Mouse (Mus musculus) cerebellum, adult 11-12 months (tissue): ENCODE data around the gene Tgm5.
"Not testable (repeated sequence)": the region's sequence is repeated elsewhere in the genome, so short reads cannot be mapped to it uniquely, and the experiment has no call there.

Experiments used
- DNase-seq: peaks from one replicate; pipeline ENCODE4 v3.0.0; 2022

The Tgm5 gene

DNA sequence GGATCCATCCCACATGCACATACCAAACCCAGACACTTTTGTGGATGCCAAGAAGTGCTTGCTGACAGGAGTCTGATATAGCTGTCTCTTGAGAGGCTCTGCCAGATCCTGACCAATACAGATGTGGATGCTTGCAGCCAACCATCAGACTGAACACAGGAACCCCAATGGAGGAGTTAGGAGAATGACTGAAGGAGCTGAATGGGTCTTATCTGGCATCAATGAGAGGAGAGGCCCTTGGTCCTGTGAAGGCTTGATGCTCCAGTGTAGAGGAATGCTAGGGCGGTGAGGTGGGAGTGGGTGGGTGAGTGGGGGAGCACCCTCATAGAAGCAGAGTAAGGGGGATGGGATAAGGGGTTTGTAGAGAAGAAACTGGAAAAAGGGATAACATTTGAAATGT, 46.8 kb downstream of the Tgm5 start:
- DNase-seq: not testable (repeated sequence)

DNA sequence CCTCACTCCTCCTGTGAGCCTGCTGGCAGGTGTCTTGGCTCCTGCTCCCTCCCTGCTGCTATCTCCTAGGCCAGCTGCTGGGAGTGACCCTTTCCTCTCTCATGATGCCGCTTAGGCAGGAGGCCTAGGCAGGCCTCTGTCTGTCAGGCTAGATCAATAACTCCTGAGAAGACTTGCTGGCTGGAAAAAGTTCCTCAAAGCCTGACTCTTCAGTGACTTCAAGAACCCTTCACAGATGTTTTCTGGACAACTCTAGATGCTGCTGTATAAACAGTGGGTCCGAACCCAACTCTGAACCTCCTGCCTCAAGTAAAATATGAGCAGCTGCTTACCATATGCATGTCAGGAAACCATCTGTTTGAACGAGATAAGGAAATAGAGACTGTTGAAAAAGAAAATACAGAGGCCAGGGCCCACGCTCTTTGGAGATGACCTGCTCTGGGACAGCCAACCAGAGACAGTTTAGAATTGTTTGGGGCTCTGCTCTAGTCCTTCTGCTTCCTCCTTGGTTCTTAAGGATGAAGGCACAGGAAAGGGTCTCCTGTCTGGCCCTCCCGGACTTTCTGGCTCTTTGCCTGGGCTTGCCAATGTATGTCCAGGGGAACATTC, 48.8 kb downstream of the Tgm5 start, which contains the start of gene Epb42:
Epb42 (minus strand) TSS at position 340 of the 609 bp plus-strand sequence.
- no peak for DNase-seq

DNA sequence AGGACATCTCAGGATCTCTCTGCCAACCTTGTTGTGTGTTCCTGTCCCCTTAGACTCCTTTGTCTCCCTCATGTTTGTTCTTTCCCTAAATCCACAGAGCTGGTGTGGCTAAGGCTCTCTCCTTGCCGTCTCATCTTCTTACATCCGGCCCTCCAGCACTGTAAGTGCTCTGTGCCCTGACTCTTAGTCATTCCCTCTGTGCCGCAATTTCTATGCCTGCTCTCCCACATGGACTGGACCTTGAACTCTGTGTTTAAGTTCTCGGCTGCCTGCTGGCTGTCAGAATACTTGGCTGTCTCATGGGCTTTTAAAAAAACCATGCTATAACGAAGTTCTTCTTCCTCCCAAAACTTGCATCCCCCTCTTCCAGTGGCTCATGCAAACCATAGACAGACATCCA, 62.7 kb downstream of the Tgm5 start:
- DNase-seq: no peak

DNA sequence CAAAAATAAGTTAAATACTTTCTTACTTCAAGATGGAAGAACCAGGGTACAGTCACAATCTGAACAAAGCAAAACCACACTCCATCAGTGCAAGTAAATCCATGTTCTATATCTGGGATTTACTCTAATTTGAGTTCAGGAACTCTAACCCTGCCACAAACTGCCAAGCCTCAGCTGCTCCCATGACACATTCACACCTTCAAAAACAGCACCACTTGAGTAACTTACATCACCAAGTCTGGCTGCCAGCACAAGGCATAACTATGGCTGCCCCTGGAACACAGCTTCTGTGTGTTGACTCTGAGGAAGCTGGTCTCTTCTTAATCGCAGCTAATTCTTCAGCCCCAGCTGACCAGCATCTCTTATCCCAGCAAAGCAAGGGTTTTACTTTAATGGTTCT, 68.5 kb downstream of the Tgm5 start:
- DNase-seq: no peak

DNA sequence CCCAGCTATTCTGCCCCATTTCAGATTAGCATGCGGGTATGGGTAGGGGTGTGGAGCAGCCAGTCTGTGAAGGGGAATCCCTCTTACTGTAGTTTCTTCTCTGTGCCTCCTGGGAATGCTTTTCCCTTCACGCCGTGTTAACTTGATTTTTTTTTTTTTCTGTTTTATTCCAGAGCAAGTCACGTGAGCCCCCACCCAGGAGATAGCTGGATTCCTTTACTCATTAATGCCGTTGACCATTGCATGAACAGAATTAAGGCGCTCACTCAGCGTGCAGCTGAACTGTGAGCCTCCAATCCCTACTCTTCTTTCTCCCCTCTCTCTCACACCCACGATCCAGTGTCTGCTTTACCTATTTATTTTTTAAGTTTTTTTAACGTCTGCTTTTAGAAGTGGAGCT, 69.4 kb downstream of the Tgm5 start:
- DNase-seq: no peak

DNA sequence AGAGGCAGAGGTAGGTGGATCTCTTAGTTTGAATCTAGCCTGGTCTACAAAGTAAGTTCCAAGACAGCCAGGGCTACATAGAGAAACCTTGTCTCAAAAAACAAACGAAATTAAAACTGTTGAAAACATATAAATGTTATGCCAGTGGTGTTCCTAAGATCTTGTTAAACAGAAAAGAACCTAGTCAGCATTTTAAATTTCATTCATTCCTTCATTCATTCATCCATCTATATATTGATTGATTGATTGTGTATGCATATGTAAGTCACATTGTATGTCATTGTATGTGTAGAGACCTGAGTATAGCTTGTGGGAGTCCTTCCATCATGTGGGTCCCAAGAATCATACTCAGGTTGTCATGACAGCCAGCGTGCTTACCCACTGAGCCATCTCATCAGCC, 70.1 kb downstream of the Tgm5 start:
- no peak for DNase-seq

DNA sequence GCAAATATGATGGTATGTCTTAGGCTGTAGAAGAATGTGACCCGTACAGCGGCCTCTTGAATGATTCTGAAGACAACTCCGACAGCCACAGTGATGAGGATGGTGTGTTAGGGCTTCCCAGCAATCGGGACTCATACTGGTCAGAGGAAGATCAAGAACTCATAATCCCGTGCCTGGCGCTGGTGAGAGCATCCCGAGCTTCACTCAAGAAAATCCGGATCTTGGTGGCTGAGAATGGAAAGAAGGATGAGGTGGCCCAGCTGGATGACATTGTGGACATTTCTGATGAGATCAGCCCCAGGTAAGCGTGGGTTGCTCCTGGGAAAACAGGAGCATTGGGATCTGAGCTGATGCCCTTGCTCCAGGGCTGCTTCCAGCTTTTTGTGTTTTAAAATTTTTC, 73.0 kb downstream of the Tgm5 start:
- DNase-seq: no peak

DNA sequence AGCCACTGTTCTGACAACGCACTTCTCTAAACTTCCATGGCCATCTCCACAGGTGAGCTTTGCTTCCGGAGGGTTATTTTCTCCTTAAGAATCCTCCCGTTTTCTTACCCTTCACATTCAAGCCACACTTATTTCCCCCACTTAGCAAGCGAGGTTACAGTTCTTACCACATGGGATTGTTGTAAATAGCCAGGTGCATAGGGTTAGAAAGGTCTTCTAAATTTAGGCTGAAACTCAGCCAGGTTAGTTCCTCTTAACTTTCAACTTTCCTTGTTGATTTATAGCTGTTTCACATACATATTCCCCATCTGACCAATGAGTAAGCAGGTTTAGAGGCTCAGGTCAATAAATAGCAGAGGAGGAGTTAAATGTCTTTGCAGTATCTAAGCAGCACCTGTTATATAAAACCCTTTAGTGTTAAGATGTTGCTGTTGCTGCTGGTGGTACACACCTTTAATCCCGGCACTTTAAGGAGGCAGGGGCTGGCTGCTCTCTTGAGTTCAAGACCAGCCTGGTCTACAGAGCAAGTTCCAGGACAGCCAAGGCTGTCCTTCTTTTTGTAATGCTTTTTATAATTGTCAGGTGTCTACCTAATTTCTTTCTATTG, 76.5 kb downstream of the Tgm5 start:
- no peak for DNase-seq

DNA sequence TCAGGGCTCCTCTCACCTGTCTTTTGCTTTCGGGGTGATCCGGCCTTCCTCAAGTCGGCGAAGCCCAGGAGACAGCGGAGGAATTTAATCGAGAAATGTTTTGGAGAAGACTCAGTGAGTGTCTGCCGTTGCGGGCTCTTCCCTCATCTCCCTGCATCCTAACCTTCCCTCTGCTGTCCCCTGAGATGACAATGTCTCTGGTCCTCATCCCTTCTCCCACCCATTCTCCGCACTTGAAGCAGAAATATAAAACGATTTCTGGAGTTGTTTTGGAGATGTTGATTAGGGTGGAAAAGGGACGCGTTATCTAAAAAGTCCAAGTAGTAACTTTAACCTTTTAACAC, 77.0 kb downstream of the Tgm5 start:
- no peak for DNase-seq

DNA sequence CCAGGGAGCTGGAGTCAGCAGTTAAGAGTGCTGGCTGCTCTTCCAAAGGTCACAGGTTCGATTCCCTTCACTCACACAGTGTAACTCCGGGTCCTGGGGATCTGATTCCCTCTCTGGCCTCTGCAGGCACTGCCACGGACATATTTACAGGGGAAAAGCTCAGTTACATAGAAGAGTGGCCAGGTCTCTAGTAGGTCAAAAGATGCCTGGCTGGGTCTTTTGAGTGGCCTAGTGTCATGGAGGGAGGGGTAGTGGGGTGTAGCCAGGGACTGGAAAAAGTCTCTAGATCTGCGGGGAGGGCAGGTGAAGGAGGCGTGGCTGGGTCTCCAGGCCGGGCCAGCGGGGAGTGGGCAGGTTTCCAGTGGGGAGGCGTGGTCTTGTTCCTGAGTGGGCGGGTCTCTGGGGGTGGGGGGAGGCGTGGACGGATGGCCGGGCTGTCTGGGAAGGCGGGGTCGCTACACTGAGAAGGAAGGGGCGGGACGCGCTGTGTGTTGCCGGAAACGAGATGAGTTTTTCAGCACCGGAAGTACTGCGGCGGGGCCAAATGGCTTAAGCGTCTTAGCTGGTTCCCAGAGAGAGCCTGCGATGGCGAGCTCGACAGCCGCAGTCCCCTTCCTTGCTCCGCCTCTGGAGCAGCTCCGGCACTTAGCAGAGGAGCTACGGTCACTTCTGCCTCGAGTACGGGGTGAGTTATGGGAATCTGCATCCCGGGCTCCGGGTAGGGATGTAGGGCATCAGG, 77.5 kb downstream of the Tgm5 start, which contains the start of gene Ccndbp1:
Ccndbp1 (plus strand) TSS at position 479 of the 739 bp plus-strand sequence.
- peak; percentile 83 for DNase-seq

DNA sequence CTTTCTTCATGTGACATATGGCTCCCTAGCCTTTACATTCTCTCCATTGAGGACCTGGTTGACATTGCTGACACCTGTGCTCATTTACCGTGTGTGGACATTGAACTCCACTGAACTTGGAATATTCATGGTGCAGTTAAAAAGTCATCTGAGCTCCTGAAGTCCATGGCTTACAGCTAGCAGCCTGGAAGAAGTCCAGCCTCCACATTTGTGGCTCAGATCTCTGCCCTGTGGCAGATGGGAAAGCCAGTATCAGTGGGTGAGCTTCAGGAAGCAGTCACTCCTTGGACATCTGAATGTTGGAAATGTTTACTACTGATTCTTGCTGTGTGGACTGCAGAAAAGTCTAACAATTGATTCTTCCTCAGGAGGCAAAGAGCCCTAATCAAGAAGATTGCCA, 78.7 kb downstream of the Tgm5 start:
- DNase-seq: peak; percentile 92

DNA sequence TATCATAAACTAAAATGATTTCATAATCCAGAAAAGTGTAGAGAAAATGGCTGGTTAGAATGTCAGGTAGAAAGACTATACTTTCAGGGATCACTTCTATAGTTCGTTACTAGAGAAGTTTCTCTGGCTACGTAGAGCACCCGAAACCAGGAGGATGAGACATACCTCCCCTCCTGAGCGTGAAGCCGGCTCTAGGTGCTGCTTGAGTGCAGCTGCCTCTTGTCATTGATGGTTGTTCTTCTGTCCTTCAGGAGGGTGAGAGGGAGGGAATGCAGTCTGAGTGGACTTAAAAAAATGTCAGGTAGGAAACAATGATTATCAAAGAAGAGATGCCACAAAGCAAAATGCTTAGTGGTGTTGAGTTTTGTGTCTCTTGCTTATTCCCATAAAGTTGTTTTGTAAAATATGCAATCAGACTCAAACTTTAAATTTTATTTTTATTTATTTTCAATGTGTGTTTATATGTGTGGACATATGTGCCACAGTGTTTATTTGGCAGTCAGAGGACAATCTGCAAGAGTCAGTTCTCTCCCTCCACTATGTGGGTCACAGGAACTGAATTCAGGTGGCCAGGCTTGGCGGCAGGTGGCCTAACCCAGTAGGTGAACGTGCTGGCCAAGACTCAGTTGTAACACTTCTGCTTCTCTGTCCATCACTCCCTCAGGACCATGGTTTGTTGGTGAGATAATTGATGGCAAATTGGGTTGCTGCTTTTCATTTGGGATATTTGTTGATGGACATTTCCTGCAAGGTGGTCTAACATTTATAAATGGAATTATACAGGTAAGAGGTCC, 81.4 kb downstream of the Tgm5 start:
- DNase-seq: peak; percentile 92

DNA sequence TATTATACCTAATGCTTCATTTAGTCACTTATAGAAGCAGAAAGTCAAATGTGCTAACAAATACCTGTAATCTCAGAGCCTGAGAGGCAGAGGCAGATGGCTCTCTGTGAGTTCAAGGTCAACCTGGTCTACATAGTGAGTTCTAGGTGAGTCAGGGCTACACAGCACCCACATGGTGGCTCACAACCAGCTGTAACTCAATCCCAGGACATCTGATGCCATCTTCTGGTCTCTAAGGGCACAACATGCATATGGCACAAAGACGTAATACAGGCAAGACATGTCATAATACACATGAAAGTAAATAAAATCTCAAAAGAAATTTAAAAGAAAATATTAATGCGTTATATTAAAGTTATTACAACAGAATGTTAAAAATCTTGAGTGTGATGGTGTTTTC, 82.1 kb downstream of the Tgm5 start:
- DNase-seq: peak; percentile 46

DNA sequence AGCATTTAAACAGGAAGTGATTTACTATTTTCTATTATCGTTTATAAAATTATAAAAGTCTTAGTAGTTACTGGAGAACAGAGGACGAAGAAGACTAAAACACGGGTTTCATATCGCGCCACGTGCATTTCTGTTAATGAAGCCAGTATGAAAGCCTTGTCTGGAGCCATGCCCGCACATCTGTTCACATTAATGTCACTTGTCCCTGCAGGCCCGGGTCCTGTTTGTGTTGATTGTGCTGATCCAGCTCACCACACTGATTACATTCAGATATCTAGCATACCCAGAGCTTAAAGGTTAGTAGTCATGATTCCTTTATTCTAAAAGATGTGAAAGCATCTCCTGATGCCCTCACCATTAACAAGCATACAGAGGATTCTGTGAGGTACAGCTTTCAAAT, 86.8 kb downstream of the Tgm5 start:
- DNase-seq: no peak

DNA sequence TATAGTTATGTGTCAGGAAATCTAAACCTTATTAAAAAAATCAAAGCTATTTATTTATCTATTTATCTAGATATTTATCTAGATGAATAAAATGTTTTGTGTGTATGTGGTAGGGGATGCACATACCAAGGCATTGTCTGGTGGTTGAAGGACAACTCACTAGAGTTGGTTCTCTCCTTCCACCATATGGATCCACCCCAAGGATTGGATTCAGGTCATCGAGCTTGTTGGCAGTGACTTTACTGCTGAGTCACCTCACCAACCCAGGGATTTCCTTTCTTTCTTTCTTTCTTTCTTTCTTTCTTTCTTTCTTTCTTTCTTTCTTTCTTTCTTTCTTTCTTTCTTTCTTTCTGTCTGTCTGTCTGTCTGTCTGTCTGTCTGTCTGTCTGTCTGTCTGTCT, 89.0 kb downstream of the Tgm5 start:
- DNase-seq: not testable (repeated sequence)
